Mouse (Mus musculus) fat pad, adult 2 months (tissue): ENCODE data around the gene Fam117a.

Experiments used
- DNase-seq: peaks from one replicate; pipeline ENCODE4 v3.0.0-alpha.2; 2011; ENCODE audit warnings: low read depth, low spot score; ENCODE audit errors: extremely low read depth

Fam117a gene

GRCm38 (mm10) chr11:95414536-95415161 is 77.8 kb downstream of the Fam117a start:
- DNase-seq, result no peak

DNA sequence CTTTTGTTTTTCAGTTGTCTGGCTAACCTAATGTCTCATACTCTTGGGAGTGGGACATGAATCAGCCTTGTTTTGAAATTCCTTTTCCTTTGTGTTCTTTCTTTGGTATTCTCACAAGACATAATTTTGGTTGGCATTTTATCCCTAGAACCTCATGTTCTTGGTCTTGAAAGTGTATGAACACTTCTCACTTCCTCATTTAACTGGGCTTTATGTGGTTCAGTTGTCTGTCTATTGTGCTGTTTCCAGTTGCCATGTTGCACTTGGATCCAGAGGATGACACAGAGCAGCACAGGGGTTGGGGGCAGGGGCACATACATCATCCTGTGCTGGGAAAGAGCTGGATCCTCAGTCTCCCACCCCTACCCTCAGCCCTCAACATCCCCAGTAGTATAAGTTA is 79.1 kb downstream of the Fam117a start:
- no peak for DNase-seq

GRCm38 (mm10) chr11:95417341-95417740 is 80.5 kb downstream of the Fam117a start:
- DNase-seq, result no peak

GRCm38 (mm10) chr11:95420880-95421435 is 84.1 kb downstream of the Fam117a start:
- DNase-seq, result no peak

DNA sequence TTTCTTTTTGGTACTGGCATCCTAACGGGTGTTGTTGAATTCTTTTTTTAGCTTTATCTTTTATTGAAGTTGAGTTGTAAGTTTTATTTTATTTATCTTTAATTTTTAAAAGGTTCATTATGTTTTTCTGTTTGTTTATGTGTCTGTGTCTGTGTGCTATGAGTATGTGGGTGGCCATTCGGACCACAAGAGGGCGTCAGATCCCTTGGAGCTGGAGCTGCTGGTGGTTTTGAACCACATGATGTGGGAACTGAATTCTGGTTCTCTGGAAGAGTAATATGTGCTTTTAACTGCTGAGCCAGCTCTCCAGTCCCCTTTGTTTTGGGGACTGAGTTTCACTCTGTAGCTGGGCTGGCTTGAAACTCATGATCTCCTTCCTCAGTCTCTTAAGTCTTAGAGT is 86.7 kb downstream of the Fam117a start:
- no peak for DNase-seq

DNA sequence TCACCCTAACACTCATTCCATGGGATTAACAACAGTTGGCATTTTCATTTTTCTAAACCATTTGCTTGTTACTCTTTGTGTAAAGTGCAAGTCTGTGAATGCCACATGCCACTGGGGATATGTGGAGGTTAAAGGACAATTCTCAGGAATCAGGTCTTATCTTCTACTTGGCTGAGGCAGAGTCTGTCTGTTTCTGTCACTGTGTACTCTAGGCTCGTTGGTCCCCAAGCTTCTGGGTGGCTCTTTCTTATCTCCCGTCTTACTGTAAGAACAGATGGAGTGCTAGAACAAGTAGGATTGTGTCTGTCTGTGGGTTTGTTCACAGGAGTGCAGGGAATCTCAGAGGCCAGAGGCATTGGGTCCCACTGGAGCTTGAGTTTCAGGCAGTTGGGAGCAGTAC is 94.5 kb downstream of the Fam117a start:
- no peak for DNase-seq
